Comparison of ENCODE assay signal across 16 mouse cellular contexts in genomic region chr16:84974176-84974518, GRCm38 (mm10).
DNase-seq lines count a peak whose midpoint lies in the region; ATAC-seq and TF ChIP-seq lines count a peak whose summit lies in the region.
"Had no signal": no experiment of that assay in that cellular context is flagged by ENCODE, and none has a peak within 500 bp of the region (broad histone marks: within the 10 kb centered on the region; RNA-seq: fewer than 3 reads in every experiment).

No protein-coding gene starts in this region.

- no peak; the same call in 1 of the 2 replicates for TF ChIP-seq POLR2A in heart, adult 2 months (IDR thresholded peaks at IDR 0.05; ENCODE audit: insufficient read depth, low read depth, low read length)

- H3K4me3 ChIP-seq in heart, adult 2 months: no peak overlapping the region
- H3K4me3 ChIP-seq in kidney, embryonic 15.5 days (replicated peaks): no peak overlapping the region
- H3K4me3 ChIP-seq in lung, postnatal 0 days (ENCODE audit: low read depth, low read length): no peak overlapping the region
- H3K4me3 ChIP-seq in neural tube, embryonic 14.5 days (ENCODE audit: low read depth, low read length): no peak overlapping the region
- H3K4me3 ChIP-seq: embryonic facial prominence, embryonic 10.5 days; midbrain, embryonic 15.5 days had no signal

- peaks cover 3% of the 10 kb centered on the region; the same call in 1 of the 2 replicates for H3K36me3 ChIP-seq in heart, adult 2 months (ENCODE audit: control insufficient read depth, insufficient read depth, low read length)
- peaks cover 82% of the 10 kb centered on the region for H3K36me3 ChIP-seq in kidney, embryonic 15.5 days
- H3K36me3 ChIP-seq in lung, postnatal 0 days (ENCODE audit: insufficient read depth, low read length): peaks cover 33% of the 10 kb centered on the region
- H3K36me3 ChIP-seq in neural tube, embryonic 14.5 days (ENCODE audit: control insufficient read depth, insufficient read depth, low read length): peaks cover 11% of the 10 kb centered on the region; the same call in 1 of the 2 replicates

- WGBS in heart, adult 2 months: 42% methylated on average over 6 of the region's 6 CpGs
- WGBS in kidney, embryonic 15.5 days: 72% methylated on average over 6 of the region's 6 CpGs
- WGBS in lung, postnatal 0 days: 72% methylated on average over 6 of the region's 6 CpGs
- WGBS in neural tube, embryonic 14.5 days: 87% methylated on average over 6 of the region's 6 CpGs

- no peaks in the 10 kb centered on the region for H3K9me3 ChIP-seq in kidney, embryonic 15.5 days (replicated peaks)
- H3K9me3 ChIP-seq in lung, postnatal 0 days (ENCODE audit: low read length): no peaks in the 10 kb centered on the region
- no peaks in the 10 kb centered on the region for H3K9me3 ChIP-seq in neural tube, embryonic 14.5 days (ENCODE audit: control insufficient read depth, low read length)
- H3K9me3 ChIP-seq: embryonic facial prominence, embryonic 10.5 days; midbrain, embryonic 15.5 days had no signal

- no peak for TF ChIP-seq CTCF in heart, adult 2 months (IDR thresholded peaks at IDR 0.05)
- TF ChIP-seq CTCF in lung, postnatal 0 days (IDR thresholded peaks at IDR 0.05): no peak

- H3K9ac ChIP-seq in heart, adult 2 months (ENCODE audit: low read depth, low read length): no peak overlapping the region
- no peak overlapping the region for H3K9ac ChIP-seq in kidney, embryonic 15.5 days
- H3K9ac ChIP-seq in lung, postnatal 0 days (replicated peaks; ENCODE audit: low read depth): no peak overlapping the region
- H3K9ac ChIP-seq in neural tube, embryonic 14.5 days (replicated peaks; ENCODE audit: low read depth, low read length): no peak overlapping the region
- H3K9ac ChIP-seq: midbrain, embryonic 15.5 days had no signal

- ATAC-seq in kidney, embryonic 15.5 days (replicated peaks; ENCODE audit: low FRiP score): no peak; the same call in 1 of the 2 replicates
- ATAC-seq in lung, postnatal 0 days: peak; percentile 43
- ATAC-seq in neural tube, embryonic 14.5 days (ENCODE audit: low read depth): no peak
- ATAC-seq: inflammation-experienced regulatory T-cells, adult 6 months; midbrain, embryonic 15.5 days had no signal

- intact Hi-C loops in heart, adult 2 months (cut with DNase I): loop anchor here (5.0 to 10.0 kb wide), 3 partner anchors 68 to 831 kb away; partner anchors contain the start of gene Adamts1

- no peak for DNase-seq in heart, adult 2 months
- DNase-seq in heart, adult 9 months (ENCODE audit: low spot score in 2 of 2): no peak
- DNase-seq in kidney, postnatal 10 days: no peak
- DNase-seq in lung, postnatal 0 days (ENCODE audit: low spot score): no peak
- DNase-seq in lung, postnatal 10 days: no peak
- DNase-seq: adrenal gland, postnatal 10 days; cerebellum, postnatal 14 days; right cerebral cortex, adult 18-20 months; spleen, adult 18-20 months; thymus, postnatal 36 days had no signal

- no peaks in the 10 kb centered on the region for H3K79me2 ChIP-seq in heart, adult 2 months (replicated peaks; ENCODE audit: control insufficient read depth, insufficient read depth, low read length)

- TF ChIP-seq EP300 in heart, adult 2 months (IDR thresholded peaks at IDR 0.05; ENCODE audit: insufficient read depth, low read depth, low read length): no peak
- no peak for TF ChIP-seq EP300 in lung, postnatal 0 days (IDR thresholded peaks at IDR 0.05)

- peak overlapping the region; percentile 84 for H3K27ac ChIP-seq in heart, adult 2 months
- peak overlapping the region; percentile 20 for H3K27ac ChIP-seq in kidney, embryonic 15.5 days
- H3K27ac ChIP-seq in lung, postnatal 0 days (ENCODE audit: low read length): peak overlapping the region; percentile 8; the same call in 1 of the 2 replicates
- 0 out of 2 replicates have a peak overlapping the region, but pooled peaks have one; percentile 22 for H3K27ac ChIP-seq in neural tube, embryonic 14.5 days (ENCODE audit: low read depth, low read length)
- H3K27ac ChIP-seq: embryonic facial prominence, embryonic 10.5 days; macrophage; midbrain, embryonic 15.5 days had no signal

- H3K4me1 ChIP-seq in heart, adult 2 months (ENCODE audit: control insufficient read depth, insufficient read depth, low read length): peaks cover 18% of the 10 kb centered on the region
- peaks cover 2% of the 10 kb centered on the region; the same call in 1 of the 2 replicates for H3K4me1 ChIP-seq in kidney, embryonic 15.5 days
- H3K4me1 ChIP-seq in lung, postnatal 0 days (ENCODE audit: insufficient read depth, low read depth, low read length): peaks cover 11% of the 10 kb centered on the region
- no peaks in the 10 kb centered on the region for H3K4me1 ChIP-seq in neural tube, embryonic 14.5 days (ENCODE audit: control insufficient read depth, insufficient read depth, low read length)

- no peaks in the 10 kb centered on the region for H3K27me3 ChIP-seq in heart, adult 2 months (ENCODE audit: control insufficient read depth, insufficient read depth, low read length)
- H3K27me3 ChIP-seq in kidney, embryonic 15.5 days: no peaks in the 10 kb centered on the region
- no peaks in the 10 kb centered on the region for H3K27me3 ChIP-seq in lung, postnatal 0 days (replicated peaks; ENCODE audit: insufficient read depth, low read length)
- H3K27me3 ChIP-seq in neural tube, embryonic 14.5 days (ENCODE audit: control insufficient read depth, insufficient read depth, low read length): no peaks in the 10 kb centered on the region
- H3K27me3 ChIP-seq: midbrain, embryonic 15.5 days had no signal

- H3K4me2 ChIP-seq in kidney, embryonic 15.5 days: no peak overlapping the region
- no peak overlapping the region for H3K4me2 ChIP-seq in lung, postnatal 0 days (replicated peaks; ENCODE audit: low read depth, low read length)
- H3K4me2 ChIP-seq in neural tube, embryonic 14.5 days (ENCODE audit: low read depth, low read length): no peak overlapping the region
- H3K4me2 ChIP-seq: midbrain, embryonic 15.5 days had no signal

Comparison
In these comparisons a context has a peak if more than half of its experiments do, and no peak if none do; other contexts are left out.
1. H3K27ac ChIP-seq: peak in every context shown above with its lines; median percentile 84 in heart, adult 2 months; 22 in neural tube, embryonic 14.5 days; 20 in kidney, embryonic 15.5 days; 8 in lung, postnatal 0 days.